Mouse (Mus musculus) granulocyte monocyte progenitor cell, adult 5-6 weeks (primary cell): ENCODE results near the gene Rcan2. TPM values are rescaled to one million over a fixed set of nuclear protein-coding genes. Genes with fewer than 3 reads are reported as not detected.

Experiments
- ATAC-seq: replicated peaks from 2 replicates; pipeline ENCODE4 v1.8.0; 2016; ENCODE audit warnings: mild to moderate bottlenecking, moderate TSS enrichment, inconsistent platforms; ENCODE audit not compliant: poor library complexity, severe bottlenecking
- total RNA-seq, 2 experiments: library from RNA; stranded (forward) in 1 of 2; stranded (reverse) in 1 of 2; fragments of 200-712, 200-1000 nt in 1 of 2; fragments of >200 nt in 1 of 2; fragmentation: Nextera tagmentation in 1 of 2; gene quantifications; 2 replicates each; pipeline ENCODE4 v1.2.3; 2014 to 2017

The Rcan2 gene
- total RNA-seq (2014; fragmentation: Nextera tagmentation) (not detected in 2 replicates), total RNA-seq (2017) (not detected in 2 replicates)

- ATAC-seq, result peak; percentile 85
These were observed at the start of gene Rcan2 for GRCm38 (mm10) chr17:43801077-43801476. Gene Rcan2, plus strand, starts transcription at chr17:43801351.

DNA sequence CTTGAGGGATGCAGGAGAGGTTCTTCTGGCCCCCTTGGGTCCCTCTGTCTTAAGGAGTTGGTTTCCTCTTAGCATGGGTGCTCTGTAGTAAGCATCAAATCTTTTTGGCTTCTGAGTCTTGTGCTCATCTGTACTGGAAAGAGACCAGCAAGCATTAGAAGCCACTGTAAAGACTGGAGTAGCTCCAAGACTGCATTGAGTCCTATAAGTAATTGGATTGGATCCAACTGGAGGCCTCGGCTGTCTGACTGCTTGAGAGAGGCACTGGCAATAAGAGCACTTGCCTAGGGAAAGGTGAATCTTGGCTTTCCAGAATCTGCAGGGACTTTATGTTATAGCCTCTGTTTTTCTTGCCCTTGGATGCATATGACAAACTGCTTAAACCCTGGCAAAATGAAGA lies 48.3 kb upstream of the Rcan2 start:
- no peak for ATAC-seq

- no peak for ATAC-seq
These were observed 46.5 kb upstream of the Rcan2 start for GRCm38 (mm10) chr17:43754687-43755086.

GRCm38 (mm10) chr17:43758607-43759259 lies 42.4 kb upstream of the Rcan2 start:
- no peak for ATAC-seq

DNA sequence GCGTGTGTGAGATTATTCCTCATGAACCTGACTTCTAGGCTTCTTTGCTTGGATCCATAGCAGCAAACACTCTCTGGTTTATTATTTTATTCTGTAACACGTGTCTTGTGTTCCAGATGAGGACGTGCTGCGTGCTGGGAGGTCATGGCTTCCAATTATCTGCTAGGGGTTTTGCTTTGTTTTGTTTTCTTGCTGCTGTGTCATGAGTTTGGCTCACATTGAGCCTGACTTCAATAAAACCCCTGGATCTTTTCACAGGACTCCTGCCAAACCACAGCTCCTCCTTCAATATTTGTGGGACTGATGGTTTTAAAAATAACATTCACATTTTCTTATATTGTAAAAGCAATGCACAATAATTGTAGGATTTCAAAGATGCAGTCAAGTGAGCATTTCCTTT lies 16.6 kb upstream of the Rcan2 start:
- no peak for ATAC-seq

DNA sequence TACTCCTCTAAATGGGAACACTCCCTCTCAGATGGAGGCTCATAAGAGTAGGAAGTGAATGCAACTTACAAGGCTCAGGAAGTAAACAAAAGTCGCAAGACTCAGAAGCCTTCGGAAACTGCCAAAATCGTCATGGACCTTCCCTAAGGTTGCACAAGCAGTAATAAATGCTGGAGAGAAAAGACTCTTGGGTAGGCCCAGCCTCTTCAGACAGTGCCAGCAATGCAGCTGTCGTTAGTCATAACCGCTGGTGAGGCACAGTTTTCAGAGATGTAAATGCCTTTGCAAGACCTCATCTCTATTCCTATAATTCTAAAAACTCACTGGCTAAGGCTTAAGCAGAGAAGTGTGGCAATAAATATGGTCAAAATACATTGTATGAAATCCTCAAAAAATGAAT lies 12.9 kb upstream of the Rcan2 start:
- no peak for ATAC-seq

GRCm38 (mm10) chr17:43789376-43789775 lies 11.8 kb upstream of the Rcan2 start:
- ATAC-seq, result no peak

GRCm38 (mm10) chr17:43791751-43792150 lies 9.4 kb upstream of the Rcan2 start:
- no peak for ATAC-seq

DNA sequence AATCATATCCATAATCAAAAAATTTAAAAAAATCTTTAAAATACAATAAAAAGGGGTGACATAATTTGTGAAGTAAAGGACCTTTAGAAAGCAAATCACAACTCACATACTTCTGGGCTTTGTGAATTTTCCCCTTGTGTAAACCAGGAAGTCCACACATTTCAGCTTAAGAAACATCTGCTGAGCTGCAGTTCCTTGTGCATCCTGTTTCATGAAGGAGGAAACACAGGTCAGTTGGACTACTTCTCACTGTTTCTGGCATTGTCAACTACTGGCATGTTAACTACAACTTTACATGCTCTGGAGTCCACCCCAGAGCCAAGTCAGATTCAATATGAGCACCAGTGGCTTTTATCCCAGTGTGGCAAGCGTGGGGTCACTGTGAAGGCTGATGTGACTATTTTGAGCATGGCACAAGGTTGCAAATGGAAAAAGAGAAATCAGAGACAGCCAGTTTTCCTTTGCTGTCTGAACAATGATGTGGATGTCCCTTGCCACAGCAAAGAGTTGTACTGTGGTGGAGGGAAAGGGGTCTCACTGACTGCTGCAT lies 6.3 kb upstream of the Rcan2 start:
- no peak for ATAC-seq

DNA sequence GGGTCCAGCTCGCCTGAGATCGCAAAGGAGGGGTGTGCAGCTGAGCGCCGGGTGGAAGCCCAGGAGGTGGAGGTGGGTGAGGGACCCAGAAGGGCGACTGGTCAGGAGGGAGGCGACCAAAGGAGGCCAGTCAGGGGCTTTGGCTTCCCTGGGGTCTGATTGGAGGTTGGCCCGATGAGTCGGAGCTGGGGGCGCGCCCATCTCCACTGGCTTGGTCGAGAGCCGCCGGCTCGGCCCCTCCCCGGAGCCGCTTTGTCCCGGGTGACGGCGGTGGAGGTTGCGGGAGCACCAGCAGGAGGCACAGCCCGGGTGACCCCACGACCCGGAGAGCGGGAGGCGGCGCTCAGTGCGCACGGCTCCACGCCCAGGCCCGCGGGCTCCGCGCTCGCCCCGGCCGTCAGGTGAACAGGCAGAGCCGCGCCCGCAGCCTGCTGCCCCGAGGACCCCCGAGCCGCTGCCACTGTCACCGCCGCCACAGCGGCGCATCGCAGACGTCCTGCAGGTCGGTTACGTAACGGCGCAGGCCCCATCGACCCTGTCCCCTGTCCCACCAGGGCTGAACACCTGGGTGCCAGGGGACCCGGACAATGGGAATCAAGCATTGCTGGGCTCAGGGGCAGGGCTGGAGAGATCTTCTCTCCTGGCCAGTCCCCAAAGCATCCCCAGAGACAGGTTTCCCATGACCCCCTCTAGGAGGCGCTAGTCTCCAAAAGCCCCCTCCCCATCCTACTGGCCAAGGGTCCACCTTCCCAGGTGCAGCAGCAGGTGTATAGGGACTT lies 633 bp downstream of the Rcan2 start:
- ATAC-seq, result peak; percentile 80

- no peak for ATAC-seq
These were observed 1.3 kb downstream of the Rcan2 start for GRCm38 (mm10) chr17:43802414-43802813.

GRCm38 (mm10) chr17:43803111-43803510 lies 2.0 kb downstream of the Rcan2 start:
- no peak for ATAC-seq

DNA sequence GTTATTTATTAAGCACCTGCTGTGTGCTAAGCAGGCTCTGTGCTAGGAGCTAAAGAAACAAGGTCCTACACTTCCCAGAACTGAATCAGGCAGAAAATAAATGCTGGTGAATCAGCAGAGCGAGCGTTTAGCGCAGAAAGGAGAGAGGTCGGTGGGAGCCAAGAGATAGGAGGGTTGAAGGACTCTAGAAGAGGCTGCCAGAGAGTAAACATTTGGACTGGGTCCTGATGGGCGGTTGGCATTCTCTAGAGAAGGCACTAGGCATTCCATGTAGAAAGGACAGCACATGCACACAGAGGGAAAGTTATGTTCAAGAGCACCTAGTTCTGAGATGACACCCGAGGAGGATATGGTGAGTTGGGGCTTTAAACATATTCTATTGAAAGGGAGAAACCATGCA lies 2.6 kb downstream of the Rcan2 start:
- ATAC-seq, result no peak

DNA sequence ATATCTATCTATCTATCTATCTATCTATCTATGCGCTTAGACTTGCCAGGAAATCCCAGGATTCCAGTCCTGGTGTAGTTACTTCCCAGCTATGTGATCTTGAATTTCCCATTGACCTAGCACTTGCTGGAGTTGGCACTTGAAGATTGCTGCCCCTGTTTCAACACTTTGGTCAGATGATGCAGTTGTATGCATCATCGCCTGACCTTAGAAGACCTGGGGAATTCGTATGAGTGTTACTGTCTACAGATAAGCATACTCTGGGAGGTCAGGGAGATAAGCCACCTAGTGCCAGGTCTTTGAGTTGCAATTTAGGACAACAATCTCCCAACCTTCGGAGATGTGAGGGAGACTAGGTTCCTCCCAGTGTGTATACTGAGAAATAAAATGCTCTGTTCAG lies 5.7 kb downstream of the Rcan2 start:
- ATAC-seq, result no peak

- ATAC-seq, result no peak
These were observed 10.3 kb downstream of the Rcan2 start for GRCm38 (mm10) chr17:43811453-43811852.

- ATAC-seq, result no peak
These were observed 14.2 kb downstream of the Rcan2 start for GRCm38 (mm10) chr17:43815376-43815775.

GRCm38 (mm10) chr17:43816480-43816879 lies 15.3 kb downstream of the Rcan2 start:
- ATAC-seq, result no peak

DNA sequence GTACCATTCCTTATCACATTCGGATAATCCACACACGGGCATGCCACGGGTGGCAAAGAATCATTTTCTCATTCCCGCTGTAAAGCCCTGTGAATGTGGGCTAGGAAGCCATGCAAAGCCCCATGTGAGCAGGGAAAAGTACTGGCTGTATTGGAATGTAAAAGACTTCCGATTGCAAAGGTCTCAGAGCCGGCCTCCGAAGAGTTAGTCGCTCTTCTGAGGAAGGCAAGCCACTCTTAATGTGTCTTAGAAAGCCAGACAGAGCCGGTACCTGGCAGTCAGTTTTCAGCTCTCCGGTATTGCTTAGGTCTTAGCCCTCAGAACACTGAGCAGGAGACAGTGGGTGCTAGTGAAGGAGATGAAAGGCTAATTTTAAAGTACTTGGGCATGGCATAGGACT lies 16.0 kb downstream of the Rcan2 start:
- ATAC-seq, result no peak

- ATAC-seq, result no peak
These were observed 17.2 kb downstream of the Rcan2 start for GRCm38 (mm10) chr17:43818390-43818789.

DNA sequence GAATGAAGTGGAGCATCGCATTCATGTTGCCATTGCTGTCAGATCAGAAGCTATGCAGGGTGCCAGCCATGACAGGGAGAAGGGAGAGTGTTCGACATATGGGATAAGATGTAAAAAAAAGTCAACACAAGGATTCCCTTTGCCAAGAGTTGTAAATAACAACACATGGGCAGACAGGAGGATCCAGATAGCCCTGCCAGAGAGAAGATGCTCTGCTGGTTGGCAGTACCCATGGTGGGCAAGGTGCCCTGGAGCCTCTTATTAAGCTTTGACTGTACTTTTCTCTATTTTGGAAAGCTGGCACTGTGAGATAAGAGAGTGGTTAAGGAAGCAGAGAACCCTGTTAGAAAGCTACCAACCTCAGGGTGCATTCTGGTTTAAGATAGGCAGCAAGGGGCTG lies 19.8 kb downstream of the Rcan2 start:
- ATAC-seq, result no peak

- no peak for ATAC-seq
These were observed 21.1 kb downstream of the Rcan2 start for GRCm38 (mm10) chr17:43822207-43822606.

DNA sequence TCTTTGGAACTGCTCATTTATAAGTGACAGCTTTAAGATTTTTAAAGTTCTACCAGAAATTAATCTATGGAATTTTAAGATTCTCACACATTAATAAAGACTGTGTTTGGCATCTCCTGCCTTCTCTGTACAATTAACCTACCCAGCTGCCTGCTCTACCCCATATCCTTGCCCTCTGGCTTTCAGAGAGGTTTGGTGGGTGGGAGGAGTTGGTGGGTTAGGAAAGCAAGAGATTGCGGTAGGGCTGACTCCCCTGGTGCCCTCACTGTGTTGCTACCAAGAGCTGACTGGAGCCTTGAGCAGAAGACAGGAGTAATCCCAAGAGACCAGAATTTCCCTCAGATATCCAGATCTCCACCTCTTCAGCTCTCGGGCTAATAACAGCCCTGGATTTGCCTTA lies 21.5 kb downstream of the Rcan2 start:
- no peak for ATAC-seq
